Mouse (Mus musculus) heart, adult 2 months (tissue): ENCODE measurements around the gene Plcb3. TPM values are rescaled to one million over a fixed set of nuclear protein-coding genes. Genes with fewer than 3 reads are reported as not detected.
A peak's percentile ranks its signal among the peaks of the same experiment; 100 is the strongest.

ENCODE experiments used
- DNase-seq, 2 experiments: peaks; one replicate each; pipeline ENCODE4 v3.0.0; 2021
- H3K27ac ChIP-seq: fragments of 200-600 bp; 2 replicates; pipeline ENCODE4 v1.8.1; 2022
- H3K27me3 ChIP-seq: fragments of 200-500 bp; 2 replicates; pipeline ENCODE4 v1.6.1; 2012; ENCODE audit warnings: mild to moderate bottlenecking, low read length, inconsistent platforms, mixed read lengths; ENCODE audit not compliant: control insufficient read depth, insufficient read depth
- H3K36me3 ChIP-seq: fragments of 200-500 bp; 2 replicates; pipeline ENCODE4 v1.6.1; 2012; ENCODE audit warnings: low read length, inconsistent platforms; ENCODE audit not compliant: control insufficient read depth, insufficient read depth
- H3K4me1 ChIP-seq: fragments of 200-500 bp; 2 replicates; pipeline ENCODE4 v1.6.1; 2011; ENCODE audit warnings: low read length; ENCODE audit not compliant: control insufficient read depth, insufficient read depth
- H3K4me3 ChIP-seq: fragments of 200-600 bp; 2 replicates; pipeline ENCODE4 v1.8.1; 2022
- H3K79me2 ChIP-seq: fragments of 200-500 bp; replicated peaks from 2 replicates; pipeline ENCODE4 v1.6.1; 2012; ENCODE audit warnings: mild to moderate bottlenecking, inconsistent platforms, low read length, moderate library complexity, mixed read lengths; ENCODE audit not compliant: control insufficient read depth, insufficient read depth
- H3K9ac ChIP-seq: fragments of 200-500 bp; 2 replicates; pipeline ENCODE4 v1.6.1; 2012; ENCODE audit warnings: low read depth, mild to moderate bottlenecking, control low read depth, inconsistent platforms, low read length, mixed read lengths
- CTCF ChIP-seq: fragments of 200-600 bp; IDR thresholded peaks from 2 replicates; pipeline ENCODE4 v1.8.1; 2022; ENCODE audit warnings: antibody characterized with exemption, mild to moderate bottlenecking, moderate library complexity
- EP300 ChIP-seq: fragments of 200-500 bp; IDR thresholded peaks from 2 replicates; pipeline ENCODE4 v1.6.1; 2011; ENCODE audit warnings: low read depth, low read length, control low read depth; ENCODE audit not compliant: insufficient read depth
- POLR2A ChIP-seq: fragments of 200-500 bp; IDR thresholded peaks from 2 replicates; pipeline ENCODE4 v1.6.1; 2011; ENCODE audit warnings: mild to moderate bottlenecking, low read depth, low read length, control low read depth; ENCODE audit not compliant: insufficient read depth
- WGBS: fragments of 180-500 bp; shearing (Covaris S2); methylation state at CpG from one replicate; pipeline ENCODE4 v1.1.7; 2018; 5-methylcytosine and 5-hydroxymethylcytosine counted together
- intact Hi-C: fragments of 180-260 bp; cut with DNase I; formaldehyde crosslinking; loops from one replicate; pipeline ENCODE4 v1.15.1; 2025
- polyA plus RNA-seq: library from polyadenylated mRNA; depleted of rRNA; stranded (reverse); fragments of >200 nt; gene quantifications from 2 replicates; pipeline ENCODE4 v1.2.3, GENCODE M21; 2012
- total RNA-seq, 2 experiments: library from RNA; stranded (reverse); gene quantifications; 2 replicates each; pipeline ENCODE4 v1.2.3; 2021

Gene Plcb3
- total and polyA plus RNA-seq, 3 experiments: 14.6 to 27.5 (median 15.2) TPM

DNA sequence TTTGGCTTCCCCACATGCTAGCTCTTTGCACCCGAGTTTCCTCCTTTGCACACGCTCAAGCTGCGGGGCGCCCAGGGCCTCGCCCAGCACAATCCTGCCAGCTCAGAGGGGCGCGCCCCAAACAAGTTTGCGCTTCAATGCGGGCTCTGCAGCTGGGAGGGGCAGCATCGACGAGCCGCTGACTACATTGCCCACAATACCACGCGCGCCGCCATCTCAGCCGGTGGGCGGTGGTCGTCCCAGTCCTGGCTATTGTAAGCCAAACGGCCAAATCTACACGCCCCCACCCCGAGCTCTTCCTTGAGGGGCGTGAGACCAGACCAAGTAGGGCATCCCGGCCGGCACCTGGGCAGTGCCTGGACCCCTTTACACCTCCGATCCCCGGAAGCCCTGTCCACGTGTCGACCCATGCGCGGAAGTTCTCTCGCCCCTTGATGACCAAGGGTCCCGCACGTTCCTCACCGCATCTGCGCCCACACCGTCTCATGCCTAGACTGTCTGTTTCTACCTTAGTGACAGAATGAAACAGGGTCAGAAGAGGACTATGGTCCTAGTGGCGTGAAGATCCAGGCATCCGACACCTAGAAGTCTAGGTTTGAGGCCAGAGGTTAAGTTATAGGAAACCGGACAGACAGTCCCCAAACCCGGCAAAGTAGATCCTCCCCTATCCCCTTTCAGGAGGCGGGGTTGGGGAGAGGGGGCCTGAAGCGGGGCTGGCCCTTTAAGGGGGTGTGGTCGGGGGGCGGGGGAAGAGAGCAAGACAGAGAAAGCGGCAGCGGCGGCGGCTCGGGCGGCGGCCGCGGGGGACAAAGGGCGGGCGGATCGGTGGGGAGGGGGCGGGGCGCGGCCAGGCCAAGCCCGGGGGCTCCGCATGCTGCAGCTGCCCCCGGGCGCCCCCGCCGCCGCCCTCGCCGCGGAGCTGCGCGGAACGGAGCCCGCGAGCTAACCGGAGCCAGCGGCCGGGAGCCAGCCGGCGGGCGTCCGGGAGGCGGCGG, 1.8 kb downstream of the Plcb3 start, which contains the start of gene Ppp1r14b:
Ppp1r14b (plus strand) TSS at position 758 of the 995 bp plus-strand sequence.
- Histone ChIP-seq H3K4me3 (peak within 1 kb of the TSS; percentile 68), H3K9ac (peak within 1 kb of the TSS; percentile 69), H3K27ac (peak within 1 kb of the TSS; percentile 83), H3K79me2 (no peaks in the 10 kb centered on the region), H3K27me3 (no peaks in the 10 kb centered on the region), H3K4me1 (peaks cover 5% of the 10 kb centered on the region), H3K36me3 (no peaks in the 10 kb centered on the region)
- 3% methylated on average over 75 of the region's 84 CpGs for WGBS
- intact Hi-C loops: loop anchor here (5.0 kb wide), 1 partner anchor 32 kb away; the partner anchor contains the start of genes Bad and Gpr137
- peak; percentile 84 to 87 for DNase-seq
- TF ChIP-seq POLR2A: 0 out of 2 replicates have a peak, but pooled peaks have one; percentile 44
- TF ChIP-seq CTCF: no peak

DNA sequence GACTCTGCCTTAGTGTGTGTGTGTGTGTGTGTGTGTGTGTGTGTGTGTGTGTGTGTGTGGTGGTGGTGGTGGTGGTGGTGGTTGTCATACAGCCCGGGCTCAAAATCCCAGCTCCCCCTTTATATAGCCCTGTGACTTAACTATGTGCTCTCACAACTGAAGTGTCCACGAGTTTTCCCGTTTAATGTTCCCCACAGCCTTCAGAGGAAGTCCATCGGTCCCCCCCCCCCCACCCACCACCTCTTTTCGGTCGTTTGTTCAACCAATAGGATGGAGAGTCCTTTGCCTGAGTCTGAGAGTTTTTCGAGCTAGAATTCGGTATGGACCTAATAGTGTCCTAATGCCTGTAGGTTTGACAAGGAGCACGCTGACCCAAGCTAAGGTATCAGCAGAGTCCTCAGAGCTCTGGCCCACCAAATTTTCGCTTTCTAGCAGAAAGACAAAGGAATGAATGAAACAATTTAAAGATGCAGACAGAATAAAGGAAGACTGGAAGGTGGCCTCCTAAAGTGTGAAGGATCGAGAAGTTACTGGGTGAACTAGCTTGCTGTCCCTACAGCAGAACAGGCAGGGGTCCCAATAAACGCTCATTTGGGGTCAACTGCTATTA, 2.6 kb downstream of the Plcb3 start:
- peaks cover 5% of the 10 kb centered on the region for H3K4me1 ChIP-seq
- intact Hi-C loops: no loop called here
- H3K27ac ChIP-seq: peak overlapping the region; percentile 83

GRCm38 (mm10) chr19:6972247-6972917, 3.9 kb downstream of the Plcb3 start:
- peaks cover 5% of the 10 kb centered on the region for H3K4me1 ChIP-seq
- no peak overlapping the region for H3K27ac ChIP-seq
- H3K4me3 ChIP-seq: no peak overlapping the region
- DNase-seq: no peak
- TF ChIP-seq POLR2A: no peak
- TF ChIP-seq CTCF: no peak
- no peak for TF ChIP-seq EP300
- no peaks in the 10 kb centered on the region for H3K27me3 ChIP-seq
- no peaks in the 10 kb centered on the region for H3K36me3 ChIP-seq
- H3K9ac ChIP-seq: no peak overlapping the region
- intact Hi-C loops: no loop called here
- no peaks in the 10 kb centered on the region; the same call in 1 of the 2 replicates for H3K79me2 ChIP-seq
- WGBS: 77% methylated on average over 13 of the region's 13 CpGs

More for the DNA sequence above, 2.6 kb downstream of the Plcb3 start:
- no peaks in the 10 kb centered on the region for H3K36me3 ChIP-seq
- peak overlapping the region; percentile 68 for H3K4me3 ChIP-seq
- no peaks in the 10 kb centered on the region for H3K27me3 ChIP-seq
- WGBS: 40% methylated on average over 12 of the region's 12 CpGs
- no peak overlapping the region for H3K9ac ChIP-seq
- no peak for DNase-seq
- no peaks in the 10 kb centered on the region for H3K79me2 ChIP-seq
- TF ChIP-seq EP300 (no peak), CTCF (no peak), POLR2A (no peak)

- intact Hi-C loops: no loop called here
- DNase-seq: no peak
- 47% methylated on average over 6 of the region's 6 CpGs for WGBS
- Histone ChIP-seq H3K27ac (no peak overlapping the region), H3K4me3 (no peak overlapping the region), H3K36me3 (no peaks in the 10 kb centered on the region), H3K4me1 (peaks cover 4% of the 10 kb centered on the region), H3K27me3 (no peaks in the 10 kb centered on the region), H3K9ac (no peak overlapping the region), H3K79me2 (no peaks in the 10 kb centered on the region; the same call in 1 of the 2 replicates)
- no peak for TF ChIP-seq CTCF
- no peak for TF ChIP-seq POLR2A
- no peak for TF ChIP-seq EP300
Measured at GRCm38 (mm10) chr19:6971644-6972043, 4.6 kb downstream of the Plcb3 start.

- WGBS: 33% methylated on average over 11 of the region's 11 CpGs
- H3K79me2 ChIP-seq: no peaks in the 10 kb centered on the region; the same call in 1 of the 2 replicates
- H3K9ac ChIP-seq: no peak overlapping the region
- DNase-seq: no peak
- intact Hi-C loops: no loop called here
- peaks cover 2% of the 10 kb centered on the region for H3K4me1 ChIP-seq
- no peaks in the 10 kb centered on the region for H3K27me3 ChIP-seq
- H3K27ac ChIP-seq: no peak overlapping the region
- H3K4me3 ChIP-seq: no peak overlapping the region
- H3K36me3 ChIP-seq: no peaks in the 10 kb centered on the region
- TF ChIP-seq CTCF (no peak), POLR2A (no peak)
Measured at GRCm38 (mm10) chr19:6970460-6971085, 5.7 kb downstream of the Plcb3 start.
